Mouse (Mus musculus) neutrophil, adult 65 days (primary cell): ENCODE data around the gene Nkain1. TPM values are rescaled to one million over a fixed set of nuclear protein-coding genes. Genes with fewer than 3 reads are reported as not detected.

Experiments
- total RNA-seq: library from RNA; stranded (reverse); gene quantifications from 2 replicates; pipeline ENCODE4 v1.2.4, GENCODE M21; 2023

Gene Nkain1
- 0.54 and 1.6 TPM in 2 replicates for total RNA-seq

DNA sequence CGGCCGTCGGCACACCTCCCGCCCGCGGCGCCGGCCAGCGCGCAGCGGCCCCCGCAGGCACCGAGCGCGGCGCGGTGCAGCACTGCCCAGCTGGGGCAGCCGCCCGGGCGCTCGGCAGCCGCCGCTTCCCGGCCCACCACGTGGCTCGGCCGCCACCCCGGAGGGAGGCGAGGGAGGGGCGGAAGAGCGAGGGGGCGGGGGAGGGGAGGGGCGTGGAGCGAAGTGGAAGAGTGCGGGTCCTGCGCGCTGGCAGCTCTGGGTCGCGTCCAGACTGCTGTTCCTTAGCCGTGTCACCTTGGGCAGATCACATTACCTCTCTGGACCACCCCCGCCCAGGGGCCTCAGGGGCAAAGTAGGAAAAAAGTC is at the start of gene Nkain1:
Nkain1 (minus strand) TSS at position 126 of the 366 bp plus-strand sequence.

Other genes with a start within 250 kb of the Nkain1 start
- gene Zcchc17, start 214.2 kb downstream of the Nkain1 start, total RNA-seq: 10.5 and 12.6 TPM in 2 replicates
- 38.0 and 43.5 TPM in 2 replicates for gene Snrnp40, start 214.0 kb downstream of the Nkain1 start, total RNA-seq
- gene Pum1, start 89.1 kb upstream of the Nkain1 start, total RNA-seq: 55.9 and 73.2 TPM in 2 replicates
- 1.4 and 6.0 TPM in 2 replicates for gene Sdc3, start 218.4 kb upstream of the Nkain1 start, total RNA-seq